Comparison of ENCODE assay signal across 12 mouse cellular contexts in genomic region chr6:134157533-134158115, GRCm38 (mm10).
DNase-seq lines count a peak whose midpoint lies in the region; ATAC-seq and TF ChIP-seq lines count a peak whose summit lies in the region.
"Had no signal": no experiment of that assay in that cellular context is flagged by ENCODE, and none has a peak within 500 bp of the region (broad histone marks: within the 10 kb centered on the region; RNA-seq: fewer than 3 reads in every experiment).

No protein-coding gene starts in this region.

- no peak for TF ChIP-seq POLR2A in lung, adult 2 months (IDR thresholded peaks at IDR 0.05; ENCODE audit: borderline replicate concordance, extremely low read depth, low read depth, low read length)

- no peak overlapping the region for H3K9ac ChIP-seq in stomach, embryonic 16.5 days (ENCODE audit: low read length)
- H3K9ac ChIP-seq in stomach, postnatal 0 days (ENCODE audit: low read length), result no peak overlapping the region
- H3K9ac ChIP-seq in hindbrain, postnatal 0 days (replicated peaks; ENCODE audit: low read length), result no peak overlapping the region
- no peak overlapping the region for H3K9ac ChIP-seq in neural tube, embryonic 15.5 days (replicated peaks)
- H3K9ac ChIP-seq: stomach, embryonic 15.5 days had no signal

- H3K27ac ChIP-seq in stomach, embryonic 16.5 days (ENCODE audit: low read length), result peak overlapping the region; percentile 46; the same call in 1 of the 2 replicates
- H3K27ac ChIP-seq in stomach, postnatal 0 days (replicated peaks), result no peak overlapping the region
- H3K27ac ChIP-seq in hindbrain, postnatal 0 days, result no peak overlapping the region
- H3K27ac ChIP-seq in neural tube, embryonic 15.5 days (replicated peaks), result peak overlapping the region; percentile 72
- H3K27ac ChIP-seq: heart, adult 2 months; stomach, embryonic 15.5 days had no signal

- 0 out of 2 replicates have a peak, but pooled peaks have one; percentile 29 for ATAC-seq in frontal cortex, adult (ENCODE audit: low TSS enrichment)
- ATAC-seq in stomach, embryonic 16.5 days (ENCODE audit: insufficient read depth, low FRiP score), result no peak; the same call in 1 of the 2 replicates
- ATAC-seq in stomach, postnatal 0 days (ENCODE audit: low FRiP score, low TSS enrichment), result no peak; the same call in 1 of the 2 replicates
- ATAC-seq in hindbrain, postnatal 0 days, result peak; percentile 93
- peak; percentile 55 for ATAC-seq in neural tube, embryonic 15.5 days (ENCODE audit: low FRiP score)

- no peaks in the 10 kb centered on the region for H3K36me3 ChIP-seq in stomach, embryonic 16.5 days (ENCODE audit: control insufficient read depth, insufficient read depth, low read length)
- H3K36me3 ChIP-seq in stomach, postnatal 0 days (ENCODE audit: control insufficient read depth, insufficient read depth, low read length), result no peaks in the 10 kb centered on the region
- no peaks in the 10 kb centered on the region for H3K36me3 ChIP-seq in hindbrain, postnatal 0 days (ENCODE audit: insufficient read depth, low read length)
- no peaks in the 10 kb centered on the region for H3K36me3 ChIP-seq in neural tube, embryonic 15.5 days
- H3K36me3 ChIP-seq: stomach, embryonic 15.5 days had no signal

- WGBS in stomach, embryonic 16.5 days, result 27% methylated on average over 6 of the region's 6 CpGs
- 33% methylated on average over 6 of the region's 6 CpGs for WGBS in stomach, postnatal 0 days
- 22% methylated on average over 6 of the region's 6 CpGs for WGBS in hindbrain, postnatal 0 days
- 14% methylated on average over 6 of the region's 6 CpGs for WGBS in neural tube, embryonic 15.5 days
- WGBS in lung, adult 2 months, result 65% methylated on average over 6 of the region's 6 CpGs

- H3K27me3 ChIP-seq in stomach, embryonic 16.5 days (ENCODE audit: control insufficient read depth, insufficient read depth, low read length), result no peaks in the 10 kb centered on the region
- H3K27me3 ChIP-seq in stomach, postnatal 0 days (ENCODE audit: control insufficient read depth, insufficient read depth, low read length), result no peaks in the 10 kb centered on the region
- no peaks in the 10 kb centered on the region for H3K27me3 ChIP-seq in hindbrain, postnatal 0 days (ENCODE audit: insufficient read depth, low read length)
- H3K27me3 ChIP-seq in neural tube, embryonic 15.5 days (replicated peaks), result no peaks in the 10 kb centered on the region
- H3K27me3 ChIP-seq: stomach, embryonic 15.5 days had no signal

- H3K4me1 ChIP-seq in stomach, embryonic 16.5 days (ENCODE audit: control insufficient read depth, insufficient read depth, low read length), result peaks cover 28% of the 10 kb centered on the region
- peaks cover 3% of the 10 kb centered on the region; the same call in 1 of the 2 replicates for H3K4me1 ChIP-seq in stomach, postnatal 0 days (replicated peaks; ENCODE audit: control insufficient read depth, insufficient read depth)
- H3K4me1 ChIP-seq in hindbrain, postnatal 0 days (ENCODE audit: insufficient read depth, low read length), result 0 out of 2 replicates have a peak, but pooled peaks cover 10% of the 10 kb centered on the region
- H3K4me1 ChIP-seq in neural tube, embryonic 15.5 days, result peaks cover 31% of the 10 kb centered on the region
- H3K4me1 ChIP-seq in lung, adult 2 months (ENCODE audit: control insufficient read depth, insufficient read depth, low read length), result peaks cover 5% of the 10 kb centered on the region
- H3K4me1 ChIP-seq: stomach, embryonic 15.5 days had no signal

- H3K4me3 ChIP-seq in stomach, embryonic 16.5 days (replicated peaks; ENCODE audit: low read length), result no peak overlapping the region
- no peak overlapping the region for H3K4me3 ChIP-seq in stomach, postnatal 0 days (ENCODE audit: low read depth, low read length)
- no peak overlapping the region for H3K4me3 ChIP-seq in hindbrain, postnatal 0 days (ENCODE audit: low read length)
- H3K4me3 ChIP-seq in neural tube, embryonic 15.5 days (replicated peaks), result no peak overlapping the region
- H3K4me3 ChIP-seq in lung, adult 2 months (replicated peaks; ENCODE audit: extremely low read depth, low read depth, low read length), result no peak overlapping the region
- H3K4me3 ChIP-seq: heart, adult 2 months; stomach, embryonic 15.5 days had no signal

- no peaks in the 10 kb centered on the region for H3K9me3 ChIP-seq in stomach, embryonic 16.5 days (replicated peaks; ENCODE audit: control insufficient read depth, low read length)
- H3K9me3 ChIP-seq in stomach, postnatal 0 days (ENCODE audit: control insufficient read depth, low read length), result no peaks in the 10 kb centered on the region
- H3K9me3 ChIP-seq in hindbrain, postnatal 0 days (ENCODE audit: low read length), result no peaks in the 10 kb centered on the region
- H3K9me3 ChIP-seq in neural tube, embryonic 15.5 days (replicated peaks), result no peaks in the 10 kb centered on the region
- H3K9me3 ChIP-seq: stomach, embryonic 15.5 days had no signal

- DNase-seq in frontal cortex, postnatal 25 days (ENCODE audit: low spot score in 2 of 2), result no peak
- no peak for DNase-seq in stomach, postnatal 0 days (ENCODE audit: low spot score)
- peak; percentile 71 for DNase-seq in hindbrain, postnatal 0 days (ENCODE audit: low spot score)
- no peak for DNase-seq in spleen, postnatal 36 days (ENCODE audit: low spot score in 2 of 2)
- no peak for DNase-seq in lung, adult 2 months
- DNase-seq: cerebellum, postnatal 25 days; heart, adult 2 months; lung, adult 18-20 months had no signal

- TF ChIP-seq CTCF in stomach, postnatal 0 days (IDR thresholded peaks at IDR 0.05; ENCODE audit: low read depth), result no peak
- TF ChIP-seq CTCF in hindbrain, postnatal 0 days (IDR thresholded peaks at IDR 0.05; ENCODE audit: low read depth), result no peak
- no peak for TF ChIP-seq CTCF in lung, adult 2 months (IDR thresholded peaks at IDR 0.05; ENCODE audit: insufficient read depth, low read length)

- no peak overlapping the region for H3K4me2 ChIP-seq in stomach, embryonic 16.5 days (ENCODE audit: low read depth, low read length)
- no peak overlapping the region for H3K4me2 ChIP-seq in stomach, postnatal 0 days (replicated peaks; ENCODE audit: low read depth)
- H3K4me2 ChIP-seq in hindbrain, postnatal 0 days (ENCODE audit: low read depth, low read length), result peak overlapping the region; percentile 6; the same call in 1 of the 2 replicates
- peak overlapping the region; percentile 29; the same call in 1 of the 2 replicates for H3K4me2 ChIP-seq in neural tube, embryonic 15.5 days
- H3K4me2 ChIP-seq: stomach, embryonic 15.5 days had no signal

- no peak for TF ChIP-seq EP300 in stomach, postnatal 0 days (optimal IDR thresholded peaks at IDR 0.05)

Comparison
In these comparisons a context has a peak if more than half of its experiments do, and no peak if none do; other contexts are left out.
1. H3K27ac ChIP-seq: peak in stomach, embryonic 16.5 days (single experiment) and neural tube, embryonic 15.5 days (single experiment); none in stomach, postnatal 0 days (single experiment) and hindbrain, postnatal 0 days (single experiment).
2. ATAC-seq: peak in frontal cortex, adult (single experiment), hindbrain, postnatal 0 days (single experiment) and neural tube, embryonic 15.5 days (single experiment); none in stomach, embryonic 16.5 days (single experiment) and stomach, postnatal 0 days (single experiment).
3. H3K4me2 ChIP-seq: peak in hindbrain, postnatal 0 days (single experiment) and neural tube, embryonic 15.5 days (single experiment); none in stomach, embryonic 16.5 days (single experiment) and stomach, postnatal 0 days (single experiment).